Mouse (Mus musculus): ENCODE measurements around the gene Ccdc136.

DNA sequence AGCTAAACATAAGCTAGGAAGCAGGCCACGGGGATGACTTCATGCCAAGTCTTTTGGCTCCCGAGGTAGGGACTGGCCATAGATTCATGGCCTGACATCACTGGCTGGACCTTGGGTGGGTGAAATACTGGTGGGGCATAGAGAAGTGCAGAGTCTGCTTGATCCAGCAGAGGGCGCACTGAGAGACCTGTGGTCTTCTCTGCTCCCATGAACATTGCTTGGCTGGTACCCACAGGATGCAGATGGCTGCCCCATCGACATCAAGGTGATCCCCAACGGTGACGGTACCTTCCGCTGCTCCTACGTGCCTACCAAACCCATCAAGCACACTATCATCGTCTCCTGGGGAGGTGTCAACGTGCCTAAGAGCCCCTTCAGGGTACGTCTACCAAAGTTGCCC lies 48.7 kb downstream of the Ccdc136 start:
- TF ChIP-seq POLR2A (IDR thresholded peaks at IDR 0.05; ENCODE audit: borderline replicate concordance, low read depth, low read length) (no peak), CTCF (IDR thresholded peaks at IDR 0.05; ENCODE audit: low read depth, low read length) (peak; percentile 69)
